ENCODE assay signal across 9 mouse cellular contexts in the genomic region with DNA sequence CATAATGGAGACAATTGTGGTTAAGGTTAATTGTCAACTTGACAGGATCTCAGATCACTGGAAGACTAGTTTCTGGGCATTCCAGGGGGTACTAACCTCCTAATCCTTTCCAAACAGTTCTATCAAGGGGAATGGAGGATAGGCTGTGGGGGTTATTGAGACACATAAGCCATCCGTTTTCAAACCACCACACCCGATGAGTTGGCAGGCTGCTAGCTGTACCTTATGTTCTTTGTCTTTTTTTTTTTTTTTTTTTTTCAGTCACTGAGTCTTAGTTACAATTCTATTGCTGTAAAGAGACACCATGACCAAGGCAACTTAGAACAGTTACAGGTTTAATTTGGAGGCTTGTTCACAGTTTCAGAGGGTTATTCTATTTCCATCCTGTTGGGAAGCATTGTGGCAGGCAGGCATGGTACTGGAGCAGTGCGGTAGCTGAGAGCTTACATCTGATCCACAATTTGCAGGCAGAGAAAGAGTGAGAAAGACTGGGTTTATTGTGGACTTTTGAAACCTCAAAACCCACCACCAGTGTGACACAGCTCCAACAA.
"Had no signal": no experiment of that assay in that cellular context is flagged by ENCODE, and none has a peak within 500 bp of the region (broad histone marks: within the 10 kb centered on the region; RNA-seq: fewer than 3 reads in every experiment).

No protein-coding gene starts in this region.

- H3K27ac ChIP-seq: kidney, embryonic 15.5 days; limb, embryonic 13.5 days; liver, embryonic 14.5 days; midbrain, embryonic 13.5 days; stomach, postnatal 0 days had no signal

- H3K4me3 ChIP-seq: kidney, embryonic 15.5 days; limb, embryonic 13.5 days; midbrain, embryonic 13.5 days had no signal

- H3K9me3 ChIP-seq: kidney, embryonic 15.5 days had no signal

- DNase-seq: kidney, postnatal 14 days; layer of hippocampus, adult 9-11 months; lung, adult 18-20 months; thymus, postnatal 36 days had no signal

- H3K27me3 ChIP-seq: kidney, embryonic 15.5 days; limb, embryonic 13.5 days; midbrain, embryonic 13.5 days had no signal

- ATAC-seq: midbrain, embryonic 13.5 days had no signal

- H3K4me1 ChIP-seq: kidney, embryonic 15.5 days; limb, embryonic 13.5 days had no signal
